Mouse (Mus musculus) frontal cortex, adult 2 months (tissue): ENCODE results near the gene Atp13a4. TPM values are rescaled to one million over a fixed set of nuclear protein-coding genes. Genes with fewer than 3 reads are reported as not detected.
A peak's percentile ranks its signal among the peaks of the same experiment; 100 is the strongest.

Source experiments
- DNase-seq, 2 experiments: peaks; one replicate each; pipeline ENCODE4 v3.0.0; 2022; ENCODE audit warnings: low spot score in 1 of 2; ENCODE audit errors: extremely low spot score in 1 of 2
- polyA plus RNA-seq: library from polyadenylated mRNA; depleted of rRNA; stranded (reverse); fragments of >200 nt; gene quantifications from 2 replicates; pipeline ENCODE4 v1.2.3, GENCODE M21; 2012; rRNA removed

Atp13a4 gene
- polyA plus RNA-seq, 1 experiment, result 12.2 TPM

DNA sequence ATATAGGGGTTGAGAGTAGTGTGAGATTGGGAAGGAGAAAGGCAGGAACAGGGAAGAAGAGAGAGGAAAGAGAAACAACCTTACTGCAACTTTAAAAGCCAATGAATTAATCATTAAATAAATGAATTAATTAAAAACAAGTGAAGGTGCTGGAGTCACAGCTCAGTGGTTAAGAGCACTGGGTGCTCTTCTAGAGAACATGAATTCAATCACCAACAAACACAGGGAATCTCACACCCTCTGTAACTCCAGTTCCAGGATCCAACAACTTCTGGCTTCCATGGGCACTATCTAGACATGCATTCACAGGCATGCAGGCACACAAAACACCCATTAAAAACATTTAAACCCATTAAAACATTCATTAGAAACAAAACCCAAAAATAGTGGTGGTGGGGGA lies 63.2 kb downstream of the Atp13a4 start:
- DNase-seq, result no peak

DNA sequence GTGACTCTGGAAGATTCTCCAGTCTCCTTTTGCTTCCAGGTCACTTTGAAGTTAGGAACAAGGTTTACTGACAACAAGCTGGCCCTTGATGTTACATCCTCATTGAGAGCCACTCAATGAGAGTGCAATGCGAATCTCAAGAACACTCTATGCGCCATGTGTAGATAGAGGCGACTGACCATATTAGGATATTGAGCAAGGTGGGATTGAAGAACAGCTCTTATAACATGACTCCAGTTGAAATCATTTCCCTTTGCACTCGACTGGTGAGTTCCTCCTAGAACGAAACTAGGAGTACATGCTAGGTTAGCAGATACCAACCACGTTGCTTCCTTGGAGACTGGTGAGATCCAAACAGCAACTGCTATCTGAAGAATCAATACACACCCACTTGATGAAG lies 64.3 kb downstream of the Atp13a4 start:
- DNase-seq, result no peak

DNA sequence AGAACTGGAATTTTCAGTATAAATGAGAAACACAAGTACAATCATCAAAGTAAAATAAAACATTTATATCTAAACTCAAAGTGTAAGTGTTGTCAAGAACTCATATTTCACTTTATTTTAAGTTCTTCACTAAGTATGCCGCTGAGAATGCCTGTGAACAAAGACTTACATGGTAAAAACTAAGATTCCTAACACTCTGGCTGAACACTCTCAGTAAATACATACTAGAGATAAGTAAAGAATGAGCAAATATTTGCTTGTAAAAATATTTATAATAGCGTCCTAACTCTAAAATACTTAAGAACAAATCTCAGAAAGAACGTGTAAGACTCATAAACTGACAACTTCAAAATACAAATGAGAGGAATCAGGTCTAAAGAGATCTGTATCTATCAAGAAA lies 80.9 kb downstream of the Atp13a4 start:
- no peak for DNase-seq

DNA sequence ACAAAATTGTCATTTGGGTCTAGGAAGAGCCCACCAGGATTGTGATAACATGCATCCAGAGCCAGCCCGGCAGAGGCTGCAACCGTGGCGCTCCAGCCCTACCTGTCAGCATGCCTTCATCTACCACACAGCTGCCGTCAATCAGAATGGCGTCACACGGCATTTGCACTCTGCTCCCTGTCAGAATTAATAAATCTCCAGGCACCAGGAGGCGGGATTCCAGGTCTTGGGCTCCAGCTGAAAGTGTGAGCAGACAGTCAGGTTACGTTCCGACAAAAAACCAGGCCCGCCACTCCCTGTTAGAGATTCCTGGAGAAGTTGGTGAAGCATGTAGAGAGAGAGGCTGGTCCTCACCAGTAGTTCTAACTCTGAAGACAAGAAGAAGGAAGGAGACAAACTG lies 85.3 kb downstream of the Atp13a4 start:
- DNase-seq, result no peak

DNA sequence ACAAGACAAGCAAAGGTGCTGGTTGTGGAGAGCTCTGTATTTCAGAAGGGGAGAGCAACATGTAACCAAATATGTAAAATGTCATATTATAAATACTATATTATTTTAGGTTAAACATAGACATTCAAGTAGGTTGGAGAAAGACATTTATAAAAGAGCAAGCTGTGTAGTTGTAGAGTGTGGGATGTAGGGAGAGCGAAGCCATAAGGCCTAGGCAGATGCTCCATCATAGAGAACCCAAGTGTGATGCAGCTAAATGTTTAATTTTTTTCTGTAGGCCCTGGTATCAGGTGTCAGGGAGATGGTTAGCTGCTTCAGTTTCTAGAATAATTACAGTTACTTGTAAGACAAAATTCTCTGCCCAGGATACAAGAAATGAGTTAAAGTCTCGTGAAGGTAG lies 87.8 kb downstream of the Atp13a4 start:
- peak; percentile 5 to 32 for DNase-seq

DNA sequence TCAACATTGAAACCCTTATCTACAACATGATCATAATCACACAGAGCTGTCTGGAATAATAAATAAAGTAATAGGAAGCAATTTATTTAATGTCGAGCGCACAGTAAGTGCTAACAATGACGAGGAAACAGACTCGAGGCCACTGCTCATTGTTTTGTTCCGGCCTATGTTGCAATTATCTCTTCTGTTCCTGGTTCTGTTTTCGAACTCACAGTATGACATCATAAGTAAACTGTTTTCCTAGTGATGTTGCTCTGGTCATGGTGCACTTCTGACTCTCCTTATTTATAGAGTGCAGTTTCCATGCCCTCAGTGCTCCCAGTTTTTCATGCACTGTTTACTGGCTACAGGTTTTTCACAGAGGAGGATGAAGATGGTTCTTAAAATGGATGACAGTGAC lies 91.4 kb downstream of the Atp13a4 start:
- no peak for DNase-seq

DNA sequence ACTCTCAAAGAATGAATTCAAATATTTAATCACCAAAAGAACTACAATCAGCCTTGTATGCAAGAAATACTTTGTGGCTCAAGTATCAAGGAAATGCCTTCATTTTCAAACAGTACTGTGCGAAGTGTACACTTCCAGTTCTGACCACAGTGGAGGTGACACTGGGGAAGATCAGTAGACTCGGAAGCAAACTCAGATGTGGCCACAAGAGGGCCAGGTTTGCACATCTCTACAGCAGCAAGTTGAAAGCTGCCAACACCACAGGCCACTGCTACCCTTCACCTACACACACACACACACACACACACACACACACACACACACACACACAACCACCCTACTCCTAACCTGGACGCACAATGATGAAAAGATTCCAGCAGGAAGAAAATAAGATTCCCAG lies 93.0 kb downstream of the Atp13a4 start:
- DNase-seq, result peak; percentile 38 to 78

DNA sequence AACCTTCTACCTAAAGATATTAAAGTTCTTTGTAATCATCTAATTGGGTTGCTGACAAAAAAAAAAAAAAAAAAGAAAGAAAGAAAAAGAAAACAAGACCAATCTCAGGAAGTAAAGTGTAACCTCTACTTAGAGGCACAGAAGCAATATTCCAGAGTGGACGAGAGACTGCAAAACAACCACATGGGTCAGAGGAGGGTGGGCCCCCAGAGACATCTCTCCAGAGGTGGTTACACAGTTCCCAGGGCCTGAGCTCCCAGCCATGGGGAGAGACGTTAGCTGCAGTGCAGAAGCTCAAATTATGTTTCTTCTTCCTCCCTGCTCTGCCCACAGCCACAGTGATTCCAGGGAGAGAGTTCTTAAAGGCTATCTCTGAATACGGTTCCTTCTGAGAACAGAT lies 102.5 kb downstream of the Atp13a4 start:
- no peak for DNase-seq

DNA sequence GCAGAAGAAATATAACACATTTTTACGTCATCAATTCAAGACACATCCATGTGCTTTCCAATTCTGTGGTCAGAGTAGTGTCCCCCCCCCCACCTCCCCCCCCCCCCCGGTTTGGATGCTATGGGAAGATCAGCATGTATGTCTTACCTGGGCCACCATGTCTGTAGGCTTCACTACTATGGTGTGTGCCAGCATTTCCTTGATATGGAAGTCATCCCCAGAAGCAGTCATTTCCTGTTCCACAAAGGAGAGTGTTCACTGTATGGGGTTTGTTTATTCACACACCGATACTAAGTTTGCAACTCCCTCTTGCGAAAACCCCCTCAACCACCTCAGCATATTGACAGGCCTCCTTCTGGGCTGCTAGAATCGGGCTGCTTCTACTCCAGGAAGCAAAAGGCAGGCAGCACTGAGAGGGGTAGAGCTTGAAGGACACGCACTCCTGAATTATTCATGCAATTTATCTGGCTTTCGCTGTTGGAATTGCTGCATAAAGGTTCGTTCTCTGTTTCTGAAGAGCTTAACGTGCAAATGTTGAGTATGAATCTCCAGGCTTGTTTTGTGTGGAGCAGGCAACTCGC lies 103.2 kb downstream of the Atp13a4 start:
- DNase-seq, result peak in 1 of 2 experiments; percentile 33

DNA sequence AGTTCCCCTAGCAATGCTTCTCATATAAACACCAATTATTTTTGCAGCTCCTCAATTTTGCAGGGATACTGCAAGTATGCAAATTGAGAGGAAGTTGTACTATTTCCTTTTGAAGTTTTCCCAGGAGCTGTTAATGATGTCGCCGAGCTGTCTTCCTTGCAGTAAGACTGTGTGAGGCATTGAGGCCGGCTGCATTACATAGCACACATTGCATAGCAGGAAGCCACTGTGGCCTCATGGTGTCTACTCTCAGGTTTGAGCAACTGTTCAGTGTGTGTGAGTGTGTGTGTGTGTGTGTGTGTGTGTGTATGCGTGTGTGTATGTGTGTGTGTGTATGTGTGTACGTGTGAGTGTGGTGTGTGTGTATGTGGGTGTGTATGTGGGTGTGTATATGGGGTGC lies 106.6 kb downstream of the Atp13a4 start:
- DNase-seq, result no peak

DNA sequence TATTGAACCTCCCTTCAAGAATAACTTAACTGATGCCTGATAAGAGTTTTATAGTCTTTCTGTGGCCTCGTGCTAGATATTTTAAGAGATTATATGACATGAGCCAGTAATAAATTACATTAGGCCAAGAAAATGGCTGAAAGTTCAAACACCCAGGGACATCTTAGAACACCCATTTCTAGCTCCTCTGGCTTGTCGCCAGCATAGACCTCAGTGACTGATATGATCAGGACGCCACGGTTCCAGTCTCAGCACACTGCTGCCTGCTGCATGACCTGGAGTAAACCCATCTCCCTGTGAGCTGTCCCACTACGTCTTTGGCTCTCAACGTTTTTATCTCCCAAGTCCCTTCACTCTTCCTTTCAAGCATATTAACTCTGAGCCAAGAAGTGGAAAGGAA lies 108.9 kb downstream of the Atp13a4 start:
- DNase-seq, result no peak

DNA sequence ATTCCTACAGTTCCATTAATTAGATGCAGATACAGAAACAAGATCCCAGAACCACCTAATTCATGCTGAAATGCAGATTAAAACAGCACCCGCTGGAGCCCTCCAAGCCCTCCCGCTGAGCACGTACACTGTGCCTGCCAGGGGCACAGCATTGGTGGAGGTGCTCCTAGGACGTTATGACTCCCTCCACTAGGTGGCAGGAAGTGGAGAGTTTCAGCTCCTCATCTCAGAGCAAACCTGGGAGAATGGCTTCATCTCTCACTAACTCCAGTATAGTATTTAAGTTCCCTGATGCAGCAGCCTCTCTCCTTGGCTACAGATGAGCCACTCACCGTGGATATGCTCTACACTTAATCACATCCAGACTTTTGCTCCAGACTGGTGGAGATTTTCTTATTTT lies 110.0 kb downstream of the Atp13a4 start:
- peak in 1 of 2 experiments; percentile 79 for DNase-seq

DNA sequence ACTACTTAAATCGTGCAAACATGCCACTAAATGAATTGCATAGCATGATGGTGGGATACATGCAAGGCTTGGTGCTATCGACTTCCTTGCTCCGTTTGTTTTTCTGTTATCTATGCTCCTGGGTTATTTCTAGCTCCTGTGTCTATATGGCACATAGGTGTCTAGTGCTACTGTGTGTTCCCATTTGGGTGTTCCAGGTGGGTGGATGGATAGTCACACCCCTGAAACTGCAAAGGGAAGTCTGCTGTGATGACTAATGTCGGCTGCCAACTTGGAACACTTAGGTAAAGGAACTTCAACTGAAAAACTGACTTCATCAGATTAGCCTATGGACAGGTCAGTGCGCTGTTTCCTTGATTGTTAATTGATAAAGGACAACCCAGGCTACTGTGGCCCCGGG lies 129.8 kb downstream of the Atp13a4 start:
- DNase-seq, result peak; percentile 11 to 51

DNA sequence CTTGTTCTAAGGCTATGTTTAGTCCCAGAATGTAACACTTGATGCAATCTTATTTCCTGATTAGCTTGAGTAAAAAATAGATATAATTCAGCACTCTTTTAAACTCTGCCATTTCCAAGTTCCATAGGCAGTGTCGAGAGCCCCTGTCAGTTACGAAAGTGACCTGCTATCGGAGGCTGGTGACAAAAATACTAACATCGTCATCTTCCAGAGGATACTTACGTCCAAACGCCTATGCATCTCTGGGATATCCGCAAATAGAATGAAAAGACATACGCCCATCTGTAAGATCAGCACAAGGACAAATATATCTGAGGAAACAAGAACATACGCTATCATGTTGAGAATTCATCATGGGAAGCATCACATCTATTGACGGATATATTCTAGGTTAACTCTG lies 137.3 kb downstream of the Atp13a4 start:
- peak in 1 of 2 experiments; percentile 16 for DNase-seq

DNA sequence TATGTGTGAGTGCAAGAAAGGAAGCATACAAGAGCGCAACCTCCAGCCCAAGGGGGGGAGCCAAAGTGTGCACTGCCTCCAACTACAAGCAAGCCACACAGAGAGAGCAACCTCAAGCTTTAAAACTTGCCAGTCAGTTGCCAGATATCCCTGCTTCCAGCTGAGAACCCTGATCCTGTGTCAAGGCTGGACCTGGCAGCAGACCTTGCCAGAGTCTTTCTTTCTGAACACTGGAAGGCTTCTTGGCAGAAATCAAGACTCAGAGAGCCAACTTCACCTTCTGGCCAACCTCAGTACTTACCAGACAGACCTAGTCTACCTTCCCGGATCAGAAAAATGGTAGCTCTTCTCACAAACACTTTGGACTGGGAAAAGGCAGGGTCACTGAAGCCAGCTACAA lies 145.6 kb downstream of the Atp13a4 start:
- DNase-seq, result no peak

DNA sequence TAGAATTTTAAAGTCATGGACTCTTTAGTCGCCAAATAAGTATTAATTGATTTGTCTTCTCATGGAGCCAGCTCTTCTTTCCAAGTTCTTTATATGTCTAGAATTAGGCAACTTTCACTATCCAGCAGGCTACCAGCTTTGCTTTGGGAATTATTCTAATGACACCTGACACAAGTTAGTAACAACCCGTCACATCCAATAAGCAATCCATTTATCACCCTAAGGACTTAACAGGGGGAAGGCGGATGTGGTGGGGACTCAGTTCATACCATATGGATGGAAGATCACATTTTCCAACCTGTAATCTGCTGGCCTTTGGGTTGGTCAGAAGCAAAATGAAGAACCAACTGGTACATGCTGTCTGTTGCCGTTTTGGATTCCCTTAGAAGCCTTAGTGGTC lies 159.9 kb downstream of the Atp13a4 start:
- no peak for DNase-seq

DNA sequence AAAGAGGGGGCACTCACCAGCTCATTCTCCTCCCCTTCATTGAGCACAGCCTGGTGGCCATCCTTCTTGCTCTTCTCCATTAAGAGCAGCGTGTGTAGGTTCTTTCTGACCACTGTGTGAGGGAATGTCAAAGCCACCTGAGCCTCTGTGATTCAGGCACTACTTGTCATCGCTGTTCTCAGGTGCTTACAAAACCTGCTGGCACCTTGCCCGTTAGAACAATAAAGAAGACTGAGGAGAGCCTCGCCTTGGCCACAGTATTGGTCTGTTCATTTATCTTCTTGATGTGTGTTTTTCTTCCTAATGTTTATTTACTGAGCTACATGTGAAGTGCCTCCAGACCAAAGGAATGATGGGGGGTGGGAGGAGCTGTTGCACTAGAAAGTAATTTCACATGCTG lies 166.2 kb downstream of the Atp13a4 start, which contains the start of gene Atp13a5:
Gene Atp13a5 (minus strand): TSS at position 275 of the 400 bp plus-strand sequence.
- DNase-seq, result no peak

DNA sequence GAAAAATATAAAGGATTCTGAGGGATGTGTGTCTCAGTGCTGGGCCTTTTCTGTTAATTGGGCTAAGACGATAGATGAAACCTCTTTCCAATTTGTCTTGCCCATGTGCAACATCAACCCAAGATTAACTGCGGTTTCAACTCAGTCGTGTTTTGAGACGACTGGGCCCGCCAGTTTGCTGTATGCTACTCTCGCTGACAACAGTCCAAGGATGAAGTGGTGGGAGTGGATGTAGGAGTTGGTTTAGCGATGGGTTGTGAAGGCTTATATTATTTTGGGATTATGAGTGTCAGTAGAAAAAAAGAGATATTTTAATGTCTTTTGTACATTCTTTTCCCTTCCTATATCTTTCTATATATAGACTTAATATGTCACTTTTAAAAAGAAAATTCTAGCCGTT lies 170.0 kb downstream of the Atp13a4 start:
- DNase-seq, result peak; percentile 11 to 59

Other genes starting within 250 kb of the Atp13a4 start
- 7.4 and 10.3 TPM in 2 replicates for gene Atp13a5, start 166.1 kb downstream of the Atp13a4 start, polyA plus RNA-seq
- gene Opa1, start 34.5 kb upstream of the Atp13a4 start, polyA plus RNA-seq, result 45.3 and 49.9 TPM in 2 replicates